Mouse (Mus musculus) liver, adult 2 months (tissue): ENCODE measurements around the gene Gngt2. TPM values are rescaled to one million over a fixed set of nuclear protein-coding genes. Genes with fewer than 3 reads are reported as not detected.

Experiments used
- DNase-seq: peaks from one replicate; pipeline ENCODE4 v3.0.0-alpha.2; 2011; ENCODE audit warnings: low read depth, low spot score; ENCODE audit errors: extremely low read depth
- H3K27ac ChIP-seq: fragments of 200-500 bp; replicated peaks from 2 replicates; pipeline ENCODE4 v1.5.1; 2012; ENCODE audit warnings: low read depth, mild to moderate bottlenecking, control low read depth, inconsistent platforms, low read length; ENCODE audit not compliant: insufficient read depth
- H3K27me3 ChIP-seq: fragments of 200-500 bp; 2 replicates; pipeline ENCODE4 v1.6.1; 2012; ENCODE audit warnings: mild to moderate bottlenecking, moderate library complexity, low read length, inconsistent platforms; ENCODE audit not compliant: control insufficient read depth, insufficient read depth
- H3K36me3 ChIP-seq: fragments of 200-500 bp; 2 replicates; pipeline ENCODE4 v1.6.1; 2012; ENCODE audit warnings: low read length, inconsistent platforms; ENCODE audit not compliant: control insufficient read depth, insufficient read depth
- H3K4me1 ChIP-seq: fragments of 200-500 bp; 2 replicates; pipeline ENCODE4 v1.6.1; 2011; ENCODE audit warnings: low read length; ENCODE audit not compliant: control insufficient read depth, insufficient read depth
- H3K4me3 ChIP-seq: fragments of 200-500 bp; 2 replicates; pipeline ENCODE4 v1.5.1; 2011; ENCODE audit warnings: low read depth, mild to moderate bottlenecking, control low read depth, low read length, moderate library complexity; ENCODE audit not compliant: insufficient read depth
- H3K79me2 ChIP-seq: fragments of 200-500 bp; 2 replicates; pipeline ENCODE4 v1.6.1; 2012; ENCODE audit warnings: inconsistent platforms, mild to moderate bottlenecking, low read length, moderate library complexity; ENCODE audit not compliant: control insufficient read depth, insufficient read depth
- H3K9ac ChIP-seq: fragments of 200-500 bp; 2 replicates; pipeline ENCODE4 v1.6.1; 2012; ENCODE audit warnings: low read depth, mild to moderate bottlenecking, control low read depth, inconsistent platforms, low read length
- CTCF ChIP-seq: fragments of 200-500 bp; IDR thresholded peaks from 2 replicates; pipeline ENCODE4 v1.5.1; 2011; ENCODE audit warnings: low read depth, low read length, control low read depth
- POLR2A ChIP-seq: fragments of 200-500 bp; IDR thresholded peaks from 2 replicates; pipeline ENCODE4 v1.6.1; 2011; ENCODE audit warnings: low read length, control low read depth; ENCODE audit not compliant: insufficient read depth; ENCODE audit errors: extremely low read depth
- WGBS: fragments of 180-500 bp; shearing (Covaris S2); methylation state at CpG from one replicate; pipeline ENCODE4 v1.1.7; 2018; 5-methylcytosine and 5-hydroxymethylcytosine counted together
- polyA plus RNA-seq: library from polyadenylated mRNA; depleted of rRNA; stranded (reverse); fragments of >200 nt; gene quantifications from 2 replicates; pipeline ENCODE4 v1.2.3, GENCODE M21; 2012
- total RNA-seq: library from RNA; depleted of rRNA; stranded (reverse); fragments of >200 nt; gene quantifications from 2 replicates; pipeline ENCODE4 v1.2.3, GENCODE M21; 2014

Gene Gngt2
- total and polyA plus RNA-seq, 2 experiments: 5.1 to 11.5 TPM

GRCm38 (mm10) chr11:95830411-95831275 is 6.4 kb upstream of the Gngt2 start:
- Histone ChIP-seq H3K27ac (no peak overlapping the region), H3K27me3 (peaks cover 5% of the 10 kb centered on the region; the same call in 1 of the 2 replicates), H3K4me1 (peaks cover 7% of the 10 kb centered on the region; the same call in 1 of the 2 replicates), H3K4me3 (peak overlapping the region; percentile 3; the same call in 1 of the 2 replicates), H3K79me2 (no peaks in the 10 kb centered on the region), H3K9ac (no peak overlapping the region), H3K36me3 (no peaks in the 10 kb centered on the region)
- 38% methylated on average over 80 of the region's 80 CpGs for WGBS
- DNase-seq: no peak
- TF ChIP-seq POLR2A (no peak), CTCF (no peak)

DNA sequence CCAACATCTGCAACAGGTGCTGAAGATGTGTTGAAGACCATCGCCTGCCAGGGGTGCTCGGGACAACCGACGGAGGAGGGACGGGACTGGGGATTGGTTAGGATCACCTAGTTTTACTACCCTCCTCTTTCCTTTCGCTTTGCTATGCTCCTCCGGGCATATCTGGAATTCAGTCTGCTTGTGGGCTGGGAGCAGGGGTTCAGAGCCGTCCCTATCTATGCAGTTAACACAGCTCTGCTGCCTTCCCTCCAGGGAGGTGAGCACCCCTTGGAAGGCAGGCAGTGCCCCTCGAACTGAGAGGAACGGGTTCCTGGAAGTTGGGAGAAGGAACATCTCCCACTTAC is 5.8 kb upstream of the Gngt2 start:
- Histone ChIP-seq H3K4me1 (peaks cover 10% of the 10 kb centered on the region; the same call in 1 of the 2 replicates), H3K27me3 (peaks cover 5% of the 10 kb centered on the region; the same call in 1 of the 2 replicates), H3K27ac (no peak overlapping the region), H3K79me2 (no peaks in the 10 kb centered on the region), H3K4me3 (peak overlapping the region; percentile 3; the same call in 1 of the 2 replicates), H3K36me3 (no peaks in the 10 kb centered on the region), H3K9ac (no peak overlapping the region)
- TF ChIP-seq POLR2A (no peak), CTCF (no peak)
- WGBS: 36% methylated on average over 10 of the region's 10 CpGs
- no peak for DNase-seq

DNA sequence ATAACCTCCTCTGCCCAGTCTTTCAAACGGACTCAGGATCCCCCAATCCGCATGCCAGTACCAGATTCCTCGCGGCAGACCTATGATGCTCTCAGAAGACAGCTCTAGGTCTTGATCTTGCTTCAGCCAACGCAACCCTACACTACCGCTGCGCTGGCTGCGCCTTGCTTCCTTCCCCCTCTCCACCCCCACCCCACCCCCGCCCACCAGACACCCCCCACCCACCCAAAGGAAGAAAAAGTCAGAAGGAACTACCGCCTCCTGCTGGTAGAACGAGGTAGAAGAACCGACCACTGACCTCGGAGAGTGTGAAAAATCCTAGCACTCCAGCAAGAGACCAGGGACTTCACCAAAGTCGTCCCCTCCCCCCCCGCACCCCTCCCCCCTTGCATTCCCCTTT is 5.4 kb upstream of the Gngt2 start:
- H3K27ac ChIP-seq: no peak overlapping the region
- peaks cover 10% of the 10 kb centered on the region; the same call in 1 of the 2 replicates for H3K4me1 ChIP-seq
- TF ChIP-seq POLR2A (no peak), CTCF (peak; percentile 8; the same call in 1 of the 2 replicates)
- H3K4me3 ChIP-seq: no peak overlapping the region
- WGBS: 33% methylated on average over 15 of the region's 15 CpGs
- no peak for DNase-seq
- no peaks in the 10 kb centered on the region for H3K36me3 ChIP-seq
- no peaks in the 10 kb centered on the region for H3K79me2 ChIP-seq
- peaks cover 5% of the 10 kb centered on the region; the same call in 1 of the 2 replicates for H3K27me3 ChIP-seq
- no peak overlapping the region for H3K9ac ChIP-seq

- H3K4me3 ChIP-seq: no peak overlapping the region
- WGBS: 66% methylated on average over 18 of the region's 18 CpGs
- TF ChIP-seq CTCF (no peak), POLR2A (no peak)
- DNase-seq: no peak
- H3K36me3 ChIP-seq: no peaks in the 10 kb centered on the region
- peaks cover 5% of the 10 kb centered on the region; the same call in 1 of the 2 replicates for H3K4me1 ChIP-seq
- peaks cover 5% of the 10 kb centered on the region; the same call in 1 of the 2 replicates for H3K27me3 ChIP-seq
- H3K79me2 ChIP-seq: no peaks in the 10 kb centered on the region
- no peak overlapping the region for H3K9ac ChIP-seq
- H3K27ac ChIP-seq: no peak overlapping the region
Measured at GRCm38 (mm10) chr11:95832129-95833005, 4.6 kb upstream of the Gngt2 start.

GRCm38 (mm10) chr11:95833006-95833570 is 3.9 kb upstream of the Gngt2 start:
- Histone ChIP-seq H3K4me1 (peaks cover 4% of the 10 kb centered on the region; the same call in 1 of the 2 replicates), H3K4me3 (no peak overlapping the region), H3K9ac (no peak overlapping the region), H3K36me3 (no peaks in the 10 kb centered on the region), H3K27ac (no peak overlapping the region), H3K79me2 (no peaks in the 10 kb centered on the region), H3K27me3 (peaks cover 5% of the 10 kb centered on the region; the same call in 1 of the 2 replicates)
- TF ChIP-seq POLR2A (no peak), CTCF (no peak)
- DNase-seq: no peak
- 39% methylated on average over 8 of the region's 8 CpGs for WGBS
